Mouse (Mus musculus): ENCODE results near the gene Smoc2. TPM values are rescaled to one million over a fixed set of nuclear protein-coding genes. Genes with fewer than 3 reads are reported as not detected.

Gene Smoc2
- polyA plus RNA-seq, 1 experiment from 2014 or later = 1.3 TPM

GRCm38 (mm10) chr17:14295146-14295545 is 15.8 kb downstream of the Smoc2 start:
- Histone ChIP-seq H3K9ac (ENCODE audit: low read length) (no peak overlapping the region), H3K4me1 (ENCODE audit: control insufficient read depth, insufficient read depth, low read length) (no peaks in the 10 kb centered on the region), H3K9me3 (replicated peaks; ENCODE audit: control insufficient read depth, low read length) (no peaks in the 10 kb centered on the region), H3K4me3 (ENCODE audit: low read depth, low read length) (no peak overlapping the region), H3K4me2 (ENCODE audit: low read length) (no peak overlapping the region), H3K36me3 (ENCODE audit: control insufficient read depth, insufficient read depth, low read length) (no peaks in the 10 kb centered on the region), H3K27me3 (replicated peaks; ENCODE audit: control insufficient read depth, insufficient read depth, low read length) (no peaks in the 10 kb centered on the region), H3K27ac (ENCODE audit: low read depth, low read length) (no peak overlapping the region)
- ATAC-seq (no peak), DNase-seq (ENCODE audit: low spot score) (no peak)
- 81% methylated on average over 3 of the region's 3 CpGs for WGBS

- Histone ChIP-seq H3K4me3 (ENCODE audit: low read depth, low read length) (no peak overlapping the region), H3K36me3 (ENCODE audit: control insufficient read depth, insufficient read depth, low read length) (no peaks in the 10 kb centered on the region), H3K9me3 (replicated peaks; ENCODE audit: control insufficient read depth, low read length) (no peaks in the 10 kb centered on the region), H3K27ac (ENCODE audit: low read depth, low read length) (no peak overlapping the region), H3K4me2 (ENCODE audit: low read length) (no peak overlapping the region), H3K9ac (ENCODE audit: low read length) (no peak overlapping the region), H3K27me3 (replicated peaks; ENCODE audit: control insufficient read depth, insufficient read depth, low read length) (no peaks in the 10 kb centered on the region), H3K4me1 (ENCODE audit: control insufficient read depth, insufficient read depth, low read length) (no peaks in the 10 kb centered on the region)
- no peak for DNase-seq (ENCODE audit: low spot score)
- 90% methylated on average over 5 of the region's 5 CpGs for whole genome bisulfite sequencing
- ATAC-seq = no peak
Measured at GRCm38 (mm10) chr17:14300361-14300760, 21.1 kb downstream of the Smoc2 start.

GRCm38 (mm10) chr17:14301491-14302344 is 22.4 kb downstream of the Smoc2 start:
- H3K9me3 ChIP-seq (replicated peaks; ENCODE audit: control insufficient read depth, low read length) = no peaks in the 10 kb centered on the region
- H3K9ac ChIP-seq (ENCODE audit: low read length) = no peak overlapping the region
- no peaks in the 10 kb centered on the region for H3K27me3 ChIP-seq (replicated peaks; ENCODE audit: control insufficient read depth, insufficient read depth, low read length)
- no peak overlapping the region for H3K4me3 ChIP-seq (ENCODE audit: low read depth, low read length)
- ATAC-seq (no peak), DNase-seq (ENCODE audit: low spot score) (no peak)
- 21% methylated on average over 7 of the region's 7 CpGs for WGBS
- no peak overlapping the region for H3K27ac ChIP-seq (ENCODE audit: low read depth, low read length)
- H3K4me2 ChIP-seq (ENCODE audit: low read length) = no peak overlapping the region
- no peaks in the 10 kb centered on the region for H3K36me3 ChIP-seq (ENCODE audit: control insufficient read depth, insufficient read depth, low read length)
- H3K4me1 ChIP-seq (ENCODE audit: control insufficient read depth, insufficient read depth, low read length) = no peaks in the 10 kb centered on the region

- Histone ChIP-seq H3K36me3 (ENCODE audit: control insufficient read depth, insufficient read depth, low read length) (no peaks in the 10 kb centered on the region), H3K9ac (ENCODE audit: low read length) (no peak overlapping the region), H3K27ac (ENCODE audit: low read depth, low read length) (no peak overlapping the region), H3K4me3 (ENCODE audit: low read depth, low read length) (no peak overlapping the region), H3K4me1 (ENCODE audit: control insufficient read depth, insufficient read depth, low read length) (no peaks in the 10 kb centered on the region), H3K4me2 (ENCODE audit: low read length) (no peak overlapping the region), H3K27me3 (replicated peaks; ENCODE audit: control insufficient read depth, insufficient read depth, low read length) (no peaks in the 10 kb centered on the region), H3K9me3 (replicated peaks; ENCODE audit: control insufficient read depth, low read length) (no peaks in the 10 kb centered on the region)
- 34% methylated on average over 6 of the region's 6 CpGs for WGBS
- DNase-seq (ENCODE audit: low spot score) = peak; percentile 30
- no peak for ATAC-seq
Measured at GRCm38 (mm10) chr17:14302356-14302755, 23.1 kb downstream of the Smoc2 start.

GRCm38 (mm10) chr17:14303722-14304121 is 24.4 kb downstream of the Smoc2 start:
- no peaks in the 10 kb centered on the region for H3K36me3 ChIP-seq (ENCODE audit: control insufficient read depth, insufficient read depth, low read length)
- no peak overlapping the region for H3K4me2 ChIP-seq (ENCODE audit: low read length)
- no peaks in the 10 kb centered on the region for H3K9me3 ChIP-seq (replicated peaks; ENCODE audit: control insufficient read depth, low read length)
- DNase-seq (ENCODE audit: low spot score) = no peak
- no peak overlapping the region for H3K4me3 ChIP-seq (ENCODE audit: low read depth, low read length)
- no peak for ATAC-seq
- no peak overlapping the region for H3K27ac ChIP-seq (ENCODE audit: low read depth, low read length)
- no peaks in the 10 kb centered on the region for H3K4me1 ChIP-seq (ENCODE audit: control insufficient read depth, insufficient read depth, low read length)
- no peak overlapping the region for H3K9ac ChIP-seq (ENCODE audit: low read length)
- WGBS = 97% methylated on average over 6 of the region's 6 CpGs
- no peaks in the 10 kb centered on the region for H3K27me3 ChIP-seq (replicated peaks; ENCODE audit: control insufficient read depth, insufficient read depth, low read length)

- ATAC-seq = no peak
- no peaks in the 10 kb centered on the region for H3K36me3 ChIP-seq (ENCODE audit: control insufficient read depth, insufficient read depth, low read length)
- 96% methylated on average over 3 of the region's 3 CpGs for WGBS
Measured at GRCm38 (mm10) chr17:14309884-14310283, 30.6 kb downstream of the Smoc2 start.

GRCm38 (mm10) chr17:14312440-14312839 is 33.1 kb downstream of the Smoc2 start:
- 79% methylated on average over 6 of the region's 6 CpGs for WGBS
- Histone ChIP-seq H3K4me3 (ENCODE audit: low read depth, low read length) (no peak overlapping the region), H3K27ac (ENCODE audit: low read depth, low read length) (no peak overlapping the region), H3K27me3 (replicated peaks; ENCODE audit: control insufficient read depth, insufficient read depth, low read length) (no peaks in the 10 kb centered on the region), H3K4me1 (ENCODE audit: control insufficient read depth, insufficient read depth, low read length) (no peaks in the 10 kb centered on the region), H3K36me3 (ENCODE audit: control insufficient read depth, insufficient read depth, low read length) (no peaks in the 10 kb centered on the region), H3K9me3 (replicated peaks; ENCODE audit: control insufficient read depth, low read length) (no peaks in the 10 kb centered on the region), H3K9ac (ENCODE audit: low read length) (no peak overlapping the region), H3K4me2 (ENCODE audit: low read length) (no peak overlapping the region)
- ATAC-seq = no peak
- no peak for DNase-seq (ENCODE audit: low spot score)

More at GRCm38 (mm10) chr17:14309884-14310283, 30.6 kb downstream of the Smoc2 start:
- DNase-seq (ENCODE audit: low spot score) = no peak
- Histone ChIP-seq H3K9me3 (replicated peaks; ENCODE audit: control insufficient read depth, low read length) (no peaks in the 10 kb centered on the region), H3K4me2 (ENCODE audit: low read length) (no peak overlapping the region), H3K9ac (ENCODE audit: low read length) (no peak overlapping the region), H3K27ac (ENCODE audit: low read depth, low read length) (no peak overlapping the region), H3K4me1 (ENCODE audit: control insufficient read depth, insufficient read depth, low read length) (no peaks in the 10 kb centered on the region), H3K4me3 (ENCODE audit: low read depth, low read length) (no peak overlapping the region), H3K27me3 (replicated peaks; ENCODE audit: control insufficient read depth, insufficient read depth, low read length) (no peaks in the 10 kb centered on the region)

GRCm38 (mm10) chr17:14314308-14314707 is 35.0 kb downstream of the Smoc2 start:
- WGBS = 97% methylated on average over 1 of the region's 1 CpGs
- Histone ChIP-seq H3K27ac (ENCODE audit: low read depth, low read length) (no peak overlapping the region), H3K4me3 (ENCODE audit: low read depth, low read length) (no peak overlapping the region), H3K27me3 (replicated peaks; ENCODE audit: control insufficient read depth, insufficient read depth, low read length) (no peaks in the 10 kb centered on the region), H3K9ac (ENCODE audit: low read length) (no peak overlapping the region), H3K4me2 (ENCODE audit: low read length) (no peak overlapping the region), H3K36me3 (ENCODE audit: control insufficient read depth, insufficient read depth, low read length) (no peaks in the 10 kb centered on the region), H3K4me1 (ENCODE audit: control insufficient read depth, insufficient read depth, low read length) (no peaks in the 10 kb centered on the region), H3K9me3 (replicated peaks; ENCODE audit: control insufficient read depth, low read length) (no peaks in the 10 kb centered on the region)
- ATAC-seq (no peak), DNase-seq (ENCODE audit: low spot score) (no peak)

- DNase-seq (ENCODE audit: low spot score) (no peak), ATAC-seq (no peak)
- 91% methylated on average over 7 of the region's 7 CpGs for WGBS
- Histone ChIP-seq H3K36me3 (ENCODE audit: control insufficient read depth, insufficient read depth, low read length) (no peaks in the 10 kb centered on the region), H3K4me3 (ENCODE audit: low read depth, low read length) (no peak overlapping the region), H3K9ac (ENCODE audit: low read length) (no peak overlapping the region), H3K9me3 (replicated peaks; ENCODE audit: control insufficient read depth, low read length) (no peaks in the 10 kb centered on the region), H3K4me2 (ENCODE audit: low read length) (no peak overlapping the region), H3K4me1 (ENCODE audit: control insufficient read depth, insufficient read depth, low read length) (no peaks in the 10 kb centered on the region), H3K27me3 (replicated peaks; ENCODE audit: control insufficient read depth, insufficient read depth, low read length) (no peaks in the 10 kb centered on the region), H3K27ac (ENCODE audit: low read depth, low read length) (no peak overlapping the region)
Measured at GRCm38 (mm10) chr17:14316536-14316935, 37.2 kb downstream of the Smoc2 start.
